Mouse (Mus musculus): Measurements from ENCODE around the gene Ptprm. TPM values are rescaled to one million over a fixed set of nuclear protein-coding genes. Genes with fewer than 3 reads are reported as not detected.
A peak's percentile ranks its signal among the peaks of the same experiment; 100 is the strongest.

Ptprm gene
- total RNA-seq, 2 experiments from 2014 or later = 29.3 to 34.4 TPM

GRCm38 (mm10) chr17:66990761-66991160, 363.5 kb downstream of the Ptprm start:
- no peak for DNase-seq

- no peak for DNase-seq
Measured at GRCm38 (mm10) chr17:66988014-66988413, 366.2 kb downstream of the Ptprm start.

- DNase-seq = no peak
Measured at GRCm38 (mm10) chr17:66981649-66982048, 372.6 kb downstream of the Ptprm start.

- no peak for DNase-seq
Measured at GRCm38 (mm10) chr17:66979971-66980370, 374.3 kb downstream of the Ptprm start.

- no peak for DNase-seq
Measured at GRCm38 (mm10) chr17:66976490-66976889, 377.8 kb downstream of the Ptprm start.

- no peak for DNase-seq
Measured at GRCm38 (mm10) chr17:66972976-66973375, 381.3 kb downstream of the Ptprm start.

- DNase-seq = peak; percentile 57 to 66
Measured at GRCm38 (mm10) chr17:66960986-66961385, 393.3 kb downstream of the Ptprm start.

- no peak for DNase-seq
Measured at GRCm38 (mm10) chr17:66960557-66960956, 393.7 kb downstream of the Ptprm start.

- no peak for DNase-seq
Measured at GRCm38 (mm10) chr17:66959815-66960214, 394.4 kb downstream of the Ptprm start.

GRCm38 (mm10) chr17:66958766-66959165, 395.5 kb downstream of the Ptprm start:
- peak; percentile 56 to 72 for DNase-seq

- DNase-seq = no peak
Measured at GRCm38 (mm10) chr17:66944498-66944897, 409.8 kb downstream of the Ptprm start.

GRCm38 (mm10) chr17:66943539-66943938, 410.7 kb downstream of the Ptprm start:
- no peak for DNase-seq

GRCm38 (mm10) chr17:66925611-66926010, 428.6 kb downstream of the Ptprm start:
- no peak for DNase-seq

GRCm38 (mm10) chr17:66914696-66915095, 439.6 kb downstream of the Ptprm start:
- DNase-seq = no peak

GRCm38 (mm10) chr17:66912533-66912932, 441.7 kb downstream of the Ptprm start:
- DNase-seq = no peak

GRCm38 (mm10) chr17:66912120-66912519, 442.1 kb downstream of the Ptprm start:
- no peak for DNase-seq

GRCm38 (mm10) chr17:66909901-66910300, 444.4 kb downstream of the Ptprm start:
- DNase-seq = no peak

GRCm38 (mm10) chr17:66908921-66909320, 445.3 kb downstream of the Ptprm start:
- peak; percentile 6 to 17 for DNase-seq

GRCm38 (mm10) chr17:66894181-66894580, 460.1 kb downstream of the Ptprm start:
- DNase-seq = no peak

- DNase-seq = no peak
Measured at GRCm38 (mm10) chr17:66891916-66892315, 462.3 kb downstream of the Ptprm start.

- no peak for DNase-seq
Measured at GRCm38 (mm10) chr17:66891067-66891862, 463.0 kb downstream of the Ptprm start.

GRCm38 (mm10) chr17:66882304-66882703, 472.0 kb downstream of the Ptprm start:
- peak; percentile 35 to 60 for DNase-seq

GRCm38 (mm10) chr17:66880969-66881701, 473.1 kb downstream of the Ptprm start:
- peak in 1 of 2 experiments; percentile 4 for DNase-seq

All from adrenal gland, postnatal 36 days (tissue).